Mouse (Mus musculus) liver, adult 2 months (tissue): ENCODE results near the gene Snx1.

Experiments
- CTCF ChIP-seq: fragments of 200-500 bp; IDR thresholded peaks from 2 replicates; pipeline ENCODE4 v1.5.1; 2011; ENCODE audit warnings: low read depth, low read length, control low read depth
- POLR2A ChIP-seq: fragments of 200-500 bp; IDR thresholded peaks from 2 replicates; pipeline ENCODE4 v1.6.1; 2011; ENCODE audit warnings: low read length, control low read depth; ENCODE audit not compliant: insufficient read depth; ENCODE audit errors: extremely low read depth

DNA sequence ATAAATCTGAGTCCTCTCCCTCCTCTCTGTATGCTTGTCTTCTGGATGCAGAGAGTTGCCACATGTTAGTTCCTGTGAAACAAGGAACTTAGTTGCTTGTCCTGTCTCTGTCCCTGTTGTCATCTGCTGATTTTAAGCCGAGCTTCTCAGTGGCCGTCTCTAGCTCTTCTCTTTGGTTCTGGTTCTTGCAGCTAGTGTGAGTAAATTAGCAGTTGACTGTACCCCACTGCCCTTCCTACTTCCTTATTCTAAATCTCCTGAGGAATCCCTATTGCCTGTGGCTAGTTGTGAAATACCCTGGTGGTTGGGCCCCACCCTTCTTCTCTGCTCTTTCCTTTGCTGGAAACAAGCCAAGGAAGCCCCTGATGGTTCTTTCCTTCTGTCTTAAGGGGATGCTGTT, 5.1 kb upstream of the Snx1 start:
- no peak for TF ChIP-seq CTCF
- TF ChIP-seq POLR2A = no peak
